Mouse (Mus musculus): Measurements from ENCODE around the gene Ccdc117. TPM values are rescaled to one million over a fixed set of nuclear protein-coding genes. Genes with fewer than 3 reads are reported as not detected.
A peak's percentile ranks its signal among the peaks of the same experiment; 100 is the strongest.

Gene Ccdc117
- polyA plus RNA-seq, 1 experiment: 52.0 TPM

GRCm38 (mm10) chr11:5522798-5523415, 19.1 kb downstream of the Ccdc117 start:
- Histone ChIP-seq H3K4me3 (ENCODE audit: low read depth, low read length) (no peak overlapping the region), H3K27me3 (ENCODE audit: control insufficient read depth, insufficient read depth, low read length, poor library complexity, severe bottlenecking) (no peaks in the 10 kb centered on the region), H3K36me3 (ENCODE audit: control insufficient read depth, insufficient read depth, low read length, poor library complexity, severe bottlenecking) (peaks cover 51% of the 10 kb centered on the region), H3K4me1 (ENCODE audit: control insufficient read depth, insufficient read depth, low read length) (peaks cover 1% of the 10 kb centered on the region), H3K9me3 (replicated peaks; ENCODE audit: control insufficient read depth, insufficient read depth, low read length, poor library complexity, severe bottlenecking) (no peaks in the 10 kb centered on the region), H3K27ac (ENCODE audit: insufficient read depth, low read length) (no peak overlapping the region), H3K9ac (ENCODE audit: low read depth, poor library complexity, severe bottlenecking) (peak overlapping the region; percentile 28; the same call in 1 of the 2 replicates)
- TF ChIP-seq CTCF (IDR thresholded peaks at IDR 0.05; ENCODE audit: low read depth, low read length): no peak
- no peak for TF ChIP-seq POLR2A (IDR thresholded peaks at IDR 0.05; ENCODE audit: insufficient read depth, low read length)
- TF ChIP-seq EP300 (IDR thresholded peaks at IDR 0.05; ENCODE audit: insufficient read depth, low read depth, low read length): no peak

GRCm38 (mm10) chr11:5521516-5522291, 20.3 kb downstream of the Ccdc117 start:
- H3K27me3 ChIP-seq (ENCODE audit: control insufficient read depth, insufficient read depth, low read length, poor library complexity, severe bottlenecking): no peaks in the 10 kb centered on the region
- H3K9me3 ChIP-seq (replicated peaks; ENCODE audit: control insufficient read depth, insufficient read depth, low read length, poor library complexity, severe bottlenecking): no peaks in the 10 kb centered on the region
- H3K27ac ChIP-seq (ENCODE audit: insufficient read depth, low read length): peak overlapping the region; percentile 5; the same call in 1 of the 2 replicates
- peak overlapping the region; percentile 95 for H3K9ac ChIP-seq (ENCODE audit: low read depth, poor library complexity, severe bottlenecking)
- peaks cover 44% of the 10 kb centered on the region for H3K36me3 ChIP-seq (ENCODE audit: control insufficient read depth, insufficient read depth, low read length, poor library complexity, severe bottlenecking)
- peaks cover 1% of the 10 kb centered on the region for H3K4me1 ChIP-seq (ENCODE audit: control insufficient read depth, insufficient read depth, low read length)
- H3K4me3 ChIP-seq (ENCODE audit: low read depth, low read length): peak overlapping the region; percentile 96
- no peak for TF ChIP-seq EP300 (IDR thresholded peaks at IDR 0.05; ENCODE audit: insufficient read depth, low read depth, low read length)
- TF ChIP-seq CTCF (IDR thresholded peaks at IDR 0.05; ENCODE audit: low read depth, low read length): peak; percentile 61
- TF ChIP-seq POLR2A (IDR thresholded peaks at IDR 0.05; ENCODE audit: insufficient read depth, low read length): no peak

- Histone ChIP-seq H3K4me3 (ENCODE audit: low read depth, low read length) (peak overlapping the region; percentile 96), H3K27me3 (ENCODE audit: control insufficient read depth, insufficient read depth, low read length, poor library complexity, severe bottlenecking) (no peaks in the 10 kb centered on the region), H3K9me3 (replicated peaks; ENCODE audit: control insufficient read depth, insufficient read depth, low read length, poor library complexity, severe bottlenecking) (no peaks in the 10 kb centered on the region), H3K9ac (ENCODE audit: low read depth, poor library complexity, severe bottlenecking) (peak overlapping the region; percentile 95), H3K27ac (ENCODE audit: insufficient read depth, low read length) (peak overlapping the region; percentile 5; the same call in 1 of the 2 replicates), H3K36me3 (ENCODE audit: control insufficient read depth, insufficient read depth, low read length, poor library complexity, severe bottlenecking) (peaks cover 39% of the 10 kb centered on the region), H3K4me1 (ENCODE audit: control insufficient read depth, insufficient read depth, low read length) (peaks cover 1% of the 10 kb centered on the region)
- no peak for TF ChIP-seq CTCF (IDR thresholded peaks at IDR 0.05; ENCODE audit: low read depth, low read length)
- no peak for TF ChIP-seq EP300 (IDR thresholded peaks at IDR 0.05; ENCODE audit: insufficient read depth, low read depth, low read length)
- TF ChIP-seq POLR2A (IDR thresholded peaks at IDR 0.05; ENCODE audit: insufficient read depth, low read length): no peak
These were observed 20.8 kb downstream of the Ccdc117 start for GRCm38 (mm10) chr11:5521266-5521515.

DNA sequence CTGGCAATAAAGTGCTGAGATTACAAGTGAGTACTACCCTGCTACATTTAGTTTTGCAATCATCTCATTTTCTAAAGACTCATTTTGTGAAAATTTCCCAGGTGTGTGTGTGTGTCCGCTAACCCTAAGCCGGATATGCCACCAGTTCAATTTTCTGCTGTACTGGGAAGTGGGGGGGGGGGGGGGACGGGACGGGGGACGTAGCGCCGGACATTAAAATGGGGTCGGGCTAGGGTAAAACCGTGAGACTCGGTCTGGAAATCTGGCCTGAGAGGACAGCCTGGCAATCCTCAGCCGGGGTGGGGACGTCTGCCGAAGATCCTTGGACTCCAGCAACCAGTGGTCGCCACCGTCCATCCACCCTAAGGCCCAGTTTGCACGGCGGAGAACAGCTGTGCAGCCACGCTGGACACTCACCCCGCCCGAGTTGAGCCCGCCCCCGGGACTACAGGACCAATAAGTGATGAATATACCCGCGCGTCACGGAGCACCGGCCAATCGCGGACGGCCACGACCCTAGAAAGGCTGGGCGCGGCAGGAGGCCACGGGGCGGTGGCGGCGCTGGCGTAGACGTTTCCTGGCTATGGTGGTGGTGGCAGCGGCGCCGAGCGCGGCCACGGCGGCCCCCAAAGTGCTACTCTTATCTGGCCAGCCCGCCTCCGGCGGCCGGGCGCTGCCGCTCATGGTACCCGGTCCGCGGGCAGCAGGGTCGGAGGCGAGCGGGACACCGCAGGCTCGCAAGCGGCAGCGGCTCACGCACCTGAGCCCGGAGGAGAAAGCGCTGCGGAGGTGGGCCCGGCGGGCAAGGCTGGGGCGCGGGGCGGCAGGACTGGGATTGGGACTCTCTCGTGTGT, 21.3 kb downstream of the Ccdc117 start, which contains the start of gene Xbp1:
Gene Xbp1 (plus strand): TSS at position 248 of the 854 bp plus-strand sequence.
- Histone ChIP-seq H3K4me3 (ENCODE audit: low read depth, low read length) (peak within 1 kb of the TSS; percentile 96), H3K27me3 (ENCODE audit: control insufficient read depth, insufficient read depth, low read length, poor library complexity, severe bottlenecking) (no peaks in the 10 kb centered on the region), H3K9me3 (replicated peaks; ENCODE audit: control insufficient read depth, insufficient read depth, low read length, poor library complexity, severe bottlenecking) (no peaks in the 10 kb centered on the region), H3K36me3 (ENCODE audit: control insufficient read depth, insufficient read depth, low read length, poor library complexity, severe bottlenecking) (peaks cover 34% of the 10 kb centered on the region), H3K9ac (ENCODE audit: low read depth, poor library complexity, severe bottlenecking) (peak within 1 kb of the TSS; percentile 95), H3K4me1 (ENCODE audit: control insufficient read depth, insufficient read depth, low read length) (peaks cover 2% of the 10 kb centered on the region), H3K27ac (ENCODE audit: insufficient read depth, low read length) (peak within 1 kb of the TSS; percentile 5; the same call in 1 of the 2 replicates)
- no peak for TF ChIP-seq POLR2A (IDR thresholded peaks at IDR 0.05; ENCODE audit: insufficient read depth, low read length)
- TF ChIP-seq EP300 (IDR thresholded peaks at IDR 0.05; ENCODE audit: insufficient read depth, low read depth, low read length): no peak
- no peak for TF ChIP-seq CTCF (IDR thresholded peaks at IDR 0.05; ENCODE audit: low read depth, low read length)

- Histone ChIP-seq H3K4me1 (ENCODE audit: control insufficient read depth, insufficient read depth, low read length) (peaks cover 3% of the 10 kb centered on the region), H3K36me3 (ENCODE audit: control insufficient read depth, insufficient read depth, low read length, poor library complexity, severe bottlenecking) (peaks cover 24% of the 10 kb centered on the region), H3K27ac (ENCODE audit: insufficient read depth, low read length) (no peak overlapping the region), H3K4me3 (ENCODE audit: low read depth, low read length) (no peak overlapping the region), H3K27me3 (ENCODE audit: control insufficient read depth, insufficient read depth, low read length, poor library complexity, severe bottlenecking) (no peaks in the 10 kb centered on the region), H3K9ac (ENCODE audit: low read depth, poor library complexity, severe bottlenecking) (peak overlapping the region; percentile 95; the same call in 1 of the 2 replicates), H3K9me3 (replicated peaks; ENCODE audit: control insufficient read depth, insufficient read depth, low read length, poor library complexity, severe bottlenecking) (no peaks in the 10 kb centered on the region)
- no peak for TF ChIP-seq EP300 (IDR thresholded peaks at IDR 0.05; ENCODE audit: insufficient read depth, low read depth, low read length)
- TF ChIP-seq POLR2A (IDR thresholded peaks at IDR 0.05; ENCODE audit: insufficient read depth, low read length): no peak
- no peak for TF ChIP-seq CTCF (IDR thresholded peaks at IDR 0.05; ENCODE audit: low read depth, low read length)
These were observed 22.3 kb downstream of the Ccdc117 start for GRCm38 (mm10) chr11:5519681-5520080.
